Mouse (Mus musculus) midbrain, embryonic 15.5 days (tissue): ENCODE measurements around the gene Slco1a6. TPM values are rescaled to one million over a fixed set of nuclear protein-coding genes. Genes with fewer than 3 reads are reported as not detected.

ENCODE experiments used
- polyA plus RNA-seq: library from polyadenylated mRNA; unstranded; fragments of >200 nt; fragmentation: Nextera tagmentation; extraction: Ambion mirVana; gene quantifications from 2 replicates; pipeline ENCODE4 v1.2.1, GENCODE M21; 2015

The Slco1a6 gene
- polyA plus RNA-seq, 1 experiment from 2014 or later: 0.48 TPM

Other genes starting within 250 kb of the Slco1a6 start
- gene Gm6614, start 197.1 kb downstream of the Slco1a6 start, polyA plus RNA-seq: not detected in 2 replicates
- 0.36 TPM in 1 of 2 replicates, not detected in the other for gene Iapp, start 89.9 kb upstream of the Slco1a6 start, polyA plus RNA-seq
- gene Slco1a5, start 114.5 kb upstream of the Slco1a6 start, polyA plus RNA-seq: 0.54 and 0.66 TPM in 2 replicates
- gene Pyroxd1, start 137.1 kb upstream of the Slco1a6 start, polyA plus RNA-seq: 21.6 and 23.7 TPM in 2 replicates
- 23.7 and 26.3 TPM in 2 replicates for gene Recql, start 178.6 kb upstream of the Slco1a6 start, polyA plus RNA-seq
- 77.2 and 83.9 TPM in 2 replicates for gene Golt1b, start 178.7 kb upstream of the Slco1a6 start, polyA plus RNA-seq
- 6.8 and 8.3 TPM in 2 replicates for gene Spx, start 204.9 kb upstream of the Slco1a6 start, polyA plus RNA-seq